Mouse (Mus musculus): ENCODE results near the gene Dtx1.

- no peak for TF ChIP-seq SIN3A (IDR thresholded peaks at IDR 0.05; ENCODE audit: low read length)
- TF ChIP-seq MAFK (IDR thresholded peaks at IDR 0.05; ENCODE audit: borderline replicate concordance, low read depth, low read length), result no peak
- TF ChIP-seq CTCF (IDR thresholded peaks at IDR 0.05 in 2 of 3, conservative IDR thresholded peaks at IDR 0.05 in 1 of 3; ENCODE audit: control insufficient read depth in 1 of 3, insufficient read depth in 1 of 3, low read depth in 2 of 3, low read length in 3 of 3, poor library complexity in 1 of 3, severe bottlenecking in 1 of 3), result no peak
- TF ChIP-seq MYC (IDR thresholded peaks at IDR 0.05; ENCODE audit: low read depth, low read length), result no peak
- no peak for TF ChIP-seq USF2 (IDR thresholded peaks at IDR 0.05; ENCODE audit: borderline replicate concordance in 1 of 2, insufficient read depth in 1 of 2, low read depth in 1 of 2, low read length in 2 of 2)
- no peak for TF ChIP-seq POLR2A (IDR thresholded peaks at IDR 0.05; ENCODE audit: control insufficient read depth in 1 of 2, insufficient read depth in 1 of 2, low read depth in 1 of 2, low read length in 2 of 2, poor library complexity in 1 of 2)
- TF ChIP-seq GATA1 (IDR thresholded peaks at IDR 0.05; ENCODE audit: low read depth, low read length), result no peak
These were observed 4.8 kb downstream of the Dtx1 start for GRCm38 (mm10) chr5:120706976-120707375.

Measured in MEL (cell line).